Mouse (Mus musculus) activated CD4-positive, CD25-positive, alpha-beta regulatory T cell, adult 4 months (primary cell): Measurements from ENCODE around the gene Scube2. TPM values are rescaled to one million over a fixed set of nuclear protein-coding genes. Genes with fewer than 3 reads are reported as not detected.
A peak's percentile ranks its signal among the peaks of the same experiment; 100 is the strongest.

Source experiments
- ATAC-seq: one replicate; pipeline ENCODE4 v1.8.0; 2017
- polyA plus RNA-seq, 2 experiments: library from polyadenylated mRNA; unstranded; fragments of 100-300 nt; shearing (Covaris generic); gene quantifications; one replicate each; pipeline ENCODE4 v1.2.1; 2017

Gene Scube2
- polyA plus RNA-seq, result under 1 TPM in 1 of 2 experiments, not detected in 1; 0.09 TPM

DNA sequence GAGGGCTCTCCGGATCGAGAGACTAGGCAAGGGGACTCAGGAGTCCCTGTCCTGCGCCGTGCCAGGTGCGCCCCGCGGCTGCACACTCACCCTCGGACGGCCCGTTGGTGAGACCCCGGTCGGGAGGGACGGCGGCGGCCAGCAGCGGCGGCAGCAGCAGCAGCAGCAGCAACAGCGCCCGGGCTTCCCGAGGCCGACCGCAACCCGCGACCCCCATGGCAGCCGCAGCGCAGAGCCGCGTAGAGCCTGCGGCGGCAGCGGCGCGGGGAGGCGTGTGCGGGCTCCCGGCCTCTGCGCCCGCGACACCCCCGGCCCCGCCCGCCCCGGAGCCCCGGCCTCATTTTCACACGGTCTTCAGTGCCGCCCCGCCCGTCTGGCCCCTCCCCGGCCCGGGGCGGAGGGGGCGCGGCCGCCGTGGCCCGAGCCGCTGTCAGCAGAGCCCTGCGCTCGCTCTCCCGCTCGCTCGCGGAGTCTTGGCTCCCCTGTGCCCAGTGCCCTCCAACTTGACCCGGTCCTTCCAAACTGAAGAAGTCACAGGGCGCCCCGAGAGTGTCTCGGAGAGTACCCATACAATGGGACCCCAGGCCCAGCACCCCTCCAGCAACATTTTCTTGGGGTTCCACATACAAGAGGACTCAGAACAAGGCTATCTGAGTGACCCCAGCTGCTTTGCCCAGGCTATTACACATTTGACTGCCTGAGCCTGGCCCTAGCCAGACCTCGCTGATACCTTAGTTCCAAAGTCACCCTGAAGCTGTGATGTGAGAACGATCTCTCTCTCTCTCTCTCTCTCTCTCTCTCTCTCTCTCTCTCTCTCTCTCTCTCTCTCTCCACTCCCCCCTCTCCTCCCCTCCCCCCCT lies at the start of gene Scube2:
Gene Scube2, minus strand, starts transcription at position 310 of the 860 bp plus-strand sequence.
- no peak for ATAC-seq

DNA sequence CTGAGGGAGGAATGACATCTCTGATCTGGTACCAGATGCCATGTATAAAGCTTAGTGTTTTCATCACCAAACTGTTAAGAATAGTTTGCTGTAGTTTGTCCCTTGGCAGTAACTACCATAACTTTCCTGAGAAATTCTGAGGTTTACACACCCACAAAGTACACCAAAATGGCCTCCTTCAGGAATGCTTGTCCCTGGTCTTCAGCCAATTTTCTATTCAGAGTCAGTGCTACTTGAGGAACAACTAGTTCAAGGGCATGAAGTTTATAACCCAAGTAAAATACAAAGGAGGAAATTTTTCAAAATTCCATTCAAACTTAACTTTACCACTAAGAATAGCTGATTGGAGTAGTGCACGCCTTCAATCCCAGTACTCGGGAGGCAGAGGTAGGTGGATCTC lies 40.7 kb upstream of the Scube2 start:
- ATAC-seq, result no peak

DNA sequence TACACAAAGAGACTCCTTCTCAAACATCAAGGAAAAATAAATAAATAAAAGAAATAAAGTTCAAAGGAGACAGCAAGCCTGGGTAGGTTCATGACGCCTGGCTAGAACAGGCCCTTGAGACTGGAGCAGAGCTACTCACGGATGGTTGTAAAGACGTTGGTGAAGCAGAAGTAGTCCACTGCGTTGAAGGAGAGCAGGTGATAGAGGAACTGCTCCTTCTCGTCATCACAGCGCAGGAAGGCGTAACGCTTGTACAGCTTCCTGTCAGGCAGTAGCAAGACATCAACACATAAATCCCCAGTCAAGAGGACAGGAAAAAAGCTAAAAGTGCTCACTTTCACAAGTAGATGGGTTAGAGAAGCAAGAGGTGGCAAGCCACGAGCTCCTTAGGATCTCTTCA lies 35.4 kb upstream of the Scube2 start:
- ATAC-seq, result no peak

DNA sequence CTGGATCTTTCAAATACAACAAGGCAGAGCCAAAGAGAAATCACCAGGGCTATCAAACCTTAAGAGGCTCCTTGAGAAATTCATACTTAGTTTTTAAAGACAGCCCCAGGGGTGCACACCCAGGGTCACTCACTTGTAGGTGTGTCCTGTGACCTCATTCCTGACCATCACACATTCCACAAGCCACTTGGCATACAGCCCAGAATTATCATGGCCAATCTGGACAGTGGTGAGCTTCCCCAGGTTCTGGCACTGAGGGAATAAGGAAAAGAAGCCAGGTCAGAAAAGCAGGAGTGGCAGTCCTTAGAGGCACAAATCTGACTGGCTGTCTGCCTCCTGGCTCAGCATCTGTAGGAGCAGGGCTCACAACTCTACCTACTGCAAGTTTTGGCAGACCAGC lies 33.4 kb upstream of the Scube2 start:
- ATAC-seq, result no peak

DNA sequence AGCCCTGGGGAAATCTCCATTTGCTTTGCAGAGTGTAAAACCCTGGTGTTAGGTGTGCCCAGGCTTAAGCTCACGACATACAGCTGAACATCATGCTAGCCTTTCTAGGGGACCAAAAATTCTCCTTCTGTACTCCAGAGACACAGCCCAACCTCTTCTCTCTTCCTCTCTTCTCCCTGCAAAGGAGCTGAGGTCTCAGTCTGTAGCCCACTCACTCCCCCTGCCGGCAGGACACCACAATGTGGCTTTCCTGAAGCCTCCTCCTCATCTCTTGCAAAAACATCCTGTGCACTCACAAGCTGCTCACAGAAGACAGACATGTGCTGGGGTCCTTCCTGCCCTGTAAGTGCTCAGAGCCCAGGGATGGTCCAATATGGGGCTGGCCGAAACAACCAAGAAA lies 27.1 kb upstream of the Scube2 start:
- ATAC-seq, result peak; percentile 32

DNA sequence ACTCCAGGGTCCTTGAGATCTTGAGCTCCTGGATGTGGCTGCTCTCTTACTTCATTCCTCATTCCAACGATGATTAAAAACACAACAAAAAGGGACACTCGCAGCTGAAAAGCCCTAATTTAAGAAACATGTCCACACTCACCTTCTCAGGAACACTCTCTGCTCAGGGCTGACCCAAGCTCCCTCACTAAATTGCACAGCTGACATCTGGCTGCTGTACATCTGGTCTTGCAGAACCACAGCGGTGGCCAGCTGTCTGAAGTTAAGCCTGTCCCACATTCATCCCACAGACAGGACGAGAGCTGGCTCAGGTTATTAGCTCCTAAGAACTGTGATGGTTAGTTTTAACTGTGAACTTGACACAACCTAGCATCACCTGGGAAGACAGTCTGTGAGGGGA lies 26.3 kb upstream of the Scube2 start:
- no peak for ATAC-seq

DNA sequence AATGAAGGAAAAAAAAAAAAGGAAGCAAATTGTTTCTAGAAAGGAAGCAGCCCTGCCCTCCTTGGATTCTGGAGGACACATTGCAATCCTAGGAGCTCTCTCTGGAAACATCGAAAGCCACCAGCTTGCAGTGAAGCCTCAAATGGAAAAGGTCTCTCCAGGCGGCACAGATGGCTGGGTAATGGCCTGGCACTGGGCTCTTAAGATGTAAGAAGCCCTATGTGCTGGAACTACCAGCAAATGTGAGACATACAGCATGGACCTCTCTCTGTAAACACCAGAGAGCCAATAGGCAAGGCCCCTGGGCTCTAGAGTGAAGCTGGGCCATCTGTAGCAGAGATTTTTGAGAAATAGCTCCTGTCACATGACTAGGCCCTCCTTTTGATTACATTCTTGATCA lies 24.8 kb upstream of the Scube2 start:
- ATAC-seq, result no peak

DNA sequence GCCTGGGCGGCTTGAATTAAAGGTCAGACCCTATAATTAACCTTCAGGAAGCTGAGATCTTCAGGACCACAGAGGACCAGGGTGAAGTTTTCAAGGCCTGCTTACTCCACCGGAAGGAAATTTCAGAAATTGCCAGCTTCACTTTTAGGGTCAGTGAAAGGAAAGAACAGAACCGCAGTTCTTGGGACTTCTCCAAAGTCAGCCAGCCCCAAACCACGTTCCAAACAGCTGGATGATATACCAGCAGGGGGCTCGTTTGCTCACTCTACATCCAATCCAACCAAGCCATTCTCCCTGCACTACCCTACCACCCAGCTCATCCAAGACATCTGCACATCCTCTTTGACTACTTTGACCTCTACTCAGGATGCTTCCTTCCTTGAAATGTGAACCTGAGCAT lies 23.8 kb upstream of the Scube2 start:
- no peak for ATAC-seq

DNA sequence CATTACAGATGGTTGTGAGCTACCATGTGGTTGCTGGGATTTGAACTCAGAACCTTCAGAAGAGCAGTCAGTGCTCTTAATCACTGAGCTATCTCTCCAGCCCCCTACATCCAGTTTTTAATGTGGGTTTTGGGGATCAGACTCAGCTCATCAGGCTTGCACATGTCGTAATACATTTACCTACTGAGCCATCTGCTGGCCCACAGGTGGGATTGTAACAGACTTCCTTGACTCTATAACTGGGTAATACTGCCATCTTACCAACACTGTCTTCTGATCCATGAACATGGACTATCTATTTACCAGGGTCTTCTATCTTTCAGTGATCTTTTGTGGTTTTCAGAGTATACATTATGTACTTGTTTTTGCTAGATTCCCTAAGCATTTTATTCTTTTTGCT lies 20.8 kb upstream of the Scube2 start:
- no peak for ATAC-seq

DNA sequence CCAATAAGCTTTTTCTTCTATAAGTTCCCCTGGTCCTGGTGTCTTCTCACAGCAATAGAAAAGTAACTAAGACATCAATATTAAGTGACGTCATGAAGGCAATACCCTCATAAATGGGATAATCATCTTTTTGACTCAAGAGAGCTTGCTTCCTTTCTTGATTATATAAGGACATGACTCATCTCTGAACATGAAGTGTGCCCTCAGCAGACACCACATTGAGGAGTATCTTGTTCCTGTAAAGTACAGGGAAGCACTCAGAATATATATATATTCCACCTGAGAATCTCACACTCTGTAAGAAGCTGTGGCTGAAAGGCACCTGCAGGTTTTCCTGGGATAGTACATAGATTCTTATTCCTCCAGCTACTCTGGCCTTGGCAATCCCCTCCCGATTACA lies 17.1 kb upstream of the Scube2 start:
- no peak for ATAC-seq

DNA sequence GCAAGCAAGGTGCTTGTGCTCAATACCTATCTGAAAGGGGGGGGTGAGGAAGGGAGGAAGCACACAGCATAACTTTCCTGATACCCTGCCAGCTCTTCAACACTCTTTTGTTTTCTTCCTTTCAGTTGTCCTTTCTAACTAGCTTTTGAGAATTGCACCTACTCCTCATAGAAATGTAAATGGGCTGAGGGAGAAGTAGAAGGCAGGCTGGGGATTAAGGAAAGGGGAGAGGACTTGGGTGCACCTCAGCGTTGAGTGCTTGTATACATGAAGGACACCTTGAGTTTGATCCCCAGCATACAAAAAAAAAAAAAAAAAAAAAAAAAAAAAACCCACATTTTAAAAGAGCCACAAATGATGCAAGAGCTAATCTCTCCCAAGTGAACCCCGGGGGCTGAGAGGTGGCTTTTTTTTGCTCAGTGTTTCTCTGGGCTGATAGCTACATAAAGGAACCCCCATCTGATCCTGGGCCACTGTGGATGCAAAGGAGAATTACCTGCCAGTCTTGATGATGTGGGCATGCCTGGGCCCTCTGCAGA lies 16.2 kb upstream of the Scube2 start:
- ATAC-seq, result no peak

DNA sequence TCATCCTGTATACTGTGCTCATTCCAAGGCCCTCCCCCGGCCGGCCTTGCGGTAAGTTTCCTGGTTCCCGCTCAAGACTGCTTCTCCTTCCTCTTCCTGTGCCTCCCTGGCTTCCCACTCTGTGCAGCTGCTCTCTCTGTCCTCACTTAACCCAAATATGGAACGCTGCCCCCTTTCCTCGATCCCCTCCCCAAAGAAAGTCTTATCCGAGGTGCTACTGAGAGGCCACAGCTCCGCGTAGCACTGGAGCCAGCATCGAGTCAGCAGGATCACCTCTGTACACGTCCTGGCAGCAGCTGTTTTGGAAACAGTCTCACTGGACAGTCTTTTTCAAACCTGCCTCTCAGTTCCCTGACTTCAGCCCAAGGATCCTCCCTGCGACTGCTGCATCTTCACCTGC lies 13.7 kb upstream of the Scube2 start:
- ATAC-seq, result no peak

DNA sequence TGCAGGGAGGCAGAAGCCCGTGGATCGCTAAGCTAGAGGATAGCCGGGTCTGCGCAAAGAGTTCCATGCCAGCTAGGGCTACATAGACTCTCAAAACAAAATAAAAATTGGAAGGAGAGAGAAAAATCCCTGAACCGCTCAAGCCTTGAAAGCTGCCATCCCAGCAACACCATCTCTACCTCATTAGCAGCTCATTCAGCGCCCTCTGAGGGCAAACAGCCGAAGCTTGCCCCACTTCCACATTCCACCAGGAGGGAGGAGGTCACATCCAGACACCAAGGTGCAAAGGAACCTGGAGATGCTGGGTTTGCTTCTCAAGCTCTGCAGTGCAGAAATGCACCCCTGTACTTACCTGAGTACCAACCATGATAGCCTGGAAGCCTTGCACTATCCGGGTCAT lies 10.6 kb upstream of the Scube2 start:
- no peak for ATAC-seq

DNA sequence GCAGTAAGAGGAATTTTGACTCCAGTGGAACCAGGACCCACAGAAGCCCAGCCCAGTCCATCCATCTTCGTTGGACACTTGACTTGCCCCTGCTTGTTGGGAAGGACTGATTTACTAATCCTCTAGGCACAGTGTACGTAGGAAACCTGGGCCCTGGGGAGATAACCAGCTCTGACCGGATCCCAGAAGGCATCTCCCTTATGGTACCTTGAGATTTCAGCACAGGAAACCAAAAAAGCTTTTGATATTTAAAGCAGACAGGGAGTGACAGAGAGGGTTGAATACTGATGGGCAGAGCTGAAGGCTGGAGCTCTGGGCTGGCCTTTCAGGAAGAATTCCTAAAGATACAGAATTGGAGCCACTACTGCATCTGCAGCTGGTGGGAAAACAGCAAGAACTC lies 10.1 kb upstream of the Scube2 start:
- ATAC-seq, result no peak

DNA sequence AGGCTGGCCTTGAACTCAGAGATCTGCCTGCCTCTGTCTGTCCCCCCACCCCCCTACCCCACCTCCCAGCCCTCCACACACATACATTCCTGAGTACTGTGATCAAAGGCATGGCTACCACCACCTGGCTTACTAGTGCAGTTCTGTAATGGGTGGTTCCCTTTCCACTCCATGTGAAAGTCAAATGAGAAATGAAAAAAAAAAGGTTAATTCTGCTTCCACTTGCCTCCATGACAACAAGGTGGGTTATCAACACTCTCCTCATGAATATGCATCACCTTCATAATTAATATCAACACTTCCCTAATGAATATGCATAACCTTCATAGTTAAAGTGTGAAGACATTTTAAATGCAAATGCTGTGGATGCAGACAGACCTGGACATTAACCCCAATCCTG lies 9.6 kb upstream of the Scube2 start:
- no peak for ATAC-seq

DNA sequence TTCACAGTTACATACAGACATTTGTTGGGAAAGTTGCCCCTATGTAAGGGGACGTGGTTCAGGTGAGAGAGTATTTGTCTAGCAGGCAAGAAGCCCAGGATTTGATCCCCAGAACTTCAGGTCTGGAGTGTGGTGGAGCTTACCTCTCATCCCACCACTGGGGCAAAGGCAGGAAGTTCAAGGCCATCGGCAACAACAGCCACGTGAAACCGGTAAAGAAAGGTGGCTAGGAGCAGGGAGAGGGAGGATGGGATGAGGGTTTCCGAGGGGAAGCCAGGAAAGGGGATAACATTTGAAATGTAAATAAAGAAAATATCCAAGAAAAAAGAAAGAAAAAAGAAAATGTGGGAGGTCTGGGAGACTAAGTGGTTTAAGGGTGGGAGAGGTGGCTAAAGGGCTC lies 7.7 kb upstream of the Scube2 start:
- no peak for ATAC-seq

DNA sequence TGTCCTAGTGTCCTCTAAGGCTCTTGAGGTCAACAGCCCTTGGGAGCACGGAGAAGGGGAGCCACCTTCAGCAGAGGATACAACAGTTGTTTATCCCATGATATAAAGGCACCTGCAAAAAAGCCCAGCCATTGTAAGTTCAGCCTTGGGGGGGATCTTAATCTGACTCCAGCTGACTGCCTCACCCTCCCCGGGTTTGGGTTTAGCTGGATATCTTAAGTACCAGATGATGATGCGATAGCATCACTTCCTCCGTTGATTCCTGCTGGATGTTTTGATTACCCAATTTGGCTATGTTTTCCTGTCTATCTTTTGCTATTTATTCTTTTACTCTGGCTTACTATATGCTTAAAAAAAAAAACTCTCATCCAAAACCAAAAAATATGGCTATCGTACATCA lies 5.8 kb upstream of the Scube2 start:
- ATAC-seq, result no peak

DNA sequence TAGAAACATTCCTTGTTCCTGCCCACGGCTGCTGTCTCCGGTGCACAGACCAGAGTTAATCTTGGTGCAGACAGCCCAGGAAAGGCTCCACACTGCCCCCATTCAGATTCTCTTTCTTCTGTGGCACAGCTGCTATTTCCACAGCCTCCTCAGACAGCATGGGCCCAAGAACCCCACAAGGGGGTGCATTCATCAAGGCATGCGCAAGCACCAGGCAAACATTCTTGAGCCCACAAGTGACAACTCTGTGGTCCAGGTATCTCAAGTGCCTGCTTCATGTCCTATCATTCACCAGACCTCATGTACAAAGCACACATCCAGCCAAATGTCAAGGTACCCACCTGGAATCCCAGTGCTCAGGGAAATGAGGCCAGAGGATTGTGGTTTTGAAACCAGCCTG lies 3.0 kb upstream of the Scube2 start:
- no peak for ATAC-seq

DNA sequence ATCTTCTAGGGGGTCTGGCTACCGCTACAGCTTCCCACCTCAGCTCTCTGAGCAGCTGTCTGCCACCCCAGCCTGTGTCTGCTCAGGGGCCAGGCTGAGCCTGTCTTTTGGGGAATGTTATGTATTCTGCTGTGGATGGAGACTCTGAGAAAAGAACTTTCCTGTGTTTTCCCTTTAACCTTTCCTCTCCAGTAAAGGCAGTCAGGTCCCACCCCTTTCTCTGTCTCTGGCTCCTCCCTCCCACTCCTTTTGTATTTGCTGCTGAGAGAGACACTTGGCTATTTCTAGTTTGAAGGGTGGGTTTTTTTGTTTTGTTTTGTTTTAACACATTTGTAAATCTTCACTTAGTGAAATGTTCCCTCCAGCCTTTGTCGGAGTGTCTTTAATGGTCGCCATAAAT lies 1.2 kb upstream of the Scube2 start:
- no peak for ATAC-seq

DNA sequence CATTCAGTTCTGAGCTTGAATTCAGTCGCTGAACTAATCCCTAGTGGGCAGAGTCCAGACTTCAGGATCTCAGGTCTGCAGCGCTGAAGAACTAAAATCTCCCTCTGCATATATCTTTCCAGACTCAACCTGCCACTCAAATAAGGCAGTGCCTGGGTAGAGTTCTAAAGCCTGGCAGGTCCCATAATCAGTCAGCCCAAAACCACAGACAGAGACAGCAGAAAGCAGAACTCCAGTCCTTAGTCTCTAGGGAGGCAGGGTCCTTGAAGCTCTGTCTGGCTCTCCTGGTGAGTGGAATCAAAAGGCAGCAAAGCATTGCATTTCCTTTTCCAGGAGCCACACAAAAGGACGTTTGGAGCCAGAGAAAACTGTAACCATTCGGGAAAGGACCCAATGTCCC lies 1.9 kb downstream of the Scube2 start:
- no peak for ATAC-seq

DNA sequence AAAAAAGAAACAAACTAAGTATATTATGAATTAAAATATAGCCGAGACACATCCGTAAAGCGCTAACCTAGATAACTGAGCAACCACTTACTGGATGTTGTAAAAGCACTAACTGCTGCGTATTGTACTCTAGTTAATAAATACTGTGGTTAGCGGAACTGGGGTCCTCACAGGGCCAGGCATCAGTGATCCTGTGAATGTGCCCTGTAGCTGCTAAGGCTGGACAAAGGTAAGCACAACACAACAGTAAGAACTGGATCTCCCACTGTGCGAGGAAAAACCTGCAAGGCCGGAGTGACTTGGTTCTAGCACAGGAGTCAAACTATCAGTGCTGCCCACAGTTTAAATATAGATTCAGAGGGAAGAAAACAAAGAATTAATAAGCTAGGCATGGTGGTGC lies 5.3 kb downstream of the Scube2 start:
- no peak for ATAC-seq

DNA sequence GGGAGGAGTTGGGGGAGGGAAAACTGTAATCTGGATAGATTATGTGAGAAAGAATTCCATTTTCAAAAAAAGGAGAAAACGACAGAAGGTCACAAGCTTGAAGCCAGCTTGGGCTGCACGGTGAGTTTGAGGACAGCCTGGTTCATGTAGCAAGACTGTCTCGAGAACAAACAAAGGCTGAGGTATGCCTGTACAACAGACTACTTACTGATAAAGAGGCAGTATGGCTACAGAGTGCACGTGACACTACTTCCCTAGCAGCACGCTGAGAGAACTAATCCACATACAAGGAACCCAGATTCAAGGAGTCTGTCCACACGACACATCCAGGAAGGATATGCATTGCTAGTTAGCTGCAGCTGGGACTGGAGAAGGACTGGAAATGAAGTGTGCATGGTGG lies 6.1 kb downstream of the Scube2 start:
- no peak for ATAC-seq

DNA sequence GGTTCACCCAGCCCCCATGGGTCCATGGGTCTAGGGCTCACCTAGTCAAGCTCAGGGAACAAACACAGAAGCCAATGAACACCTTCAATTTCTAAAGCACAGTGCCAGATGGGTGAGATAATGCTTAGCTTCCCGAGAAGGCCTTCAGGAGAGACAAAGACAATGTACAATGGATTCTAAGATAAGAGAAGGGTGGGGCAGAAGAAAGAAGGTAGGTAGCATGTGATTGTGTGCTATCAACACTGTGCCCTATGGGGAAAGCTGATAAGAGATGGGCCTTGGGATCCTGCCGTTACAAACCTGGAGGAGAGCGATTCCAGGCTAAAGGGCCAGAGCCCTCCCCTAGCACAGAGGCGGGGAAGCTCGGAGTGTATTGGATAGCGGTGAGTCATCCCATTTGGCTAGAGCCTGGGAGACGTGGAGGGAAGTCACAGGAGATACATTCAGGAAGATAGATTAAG lies 12.7 kb downstream of the Scube2 start:
- ATAC-seq, result no peak

DNA sequence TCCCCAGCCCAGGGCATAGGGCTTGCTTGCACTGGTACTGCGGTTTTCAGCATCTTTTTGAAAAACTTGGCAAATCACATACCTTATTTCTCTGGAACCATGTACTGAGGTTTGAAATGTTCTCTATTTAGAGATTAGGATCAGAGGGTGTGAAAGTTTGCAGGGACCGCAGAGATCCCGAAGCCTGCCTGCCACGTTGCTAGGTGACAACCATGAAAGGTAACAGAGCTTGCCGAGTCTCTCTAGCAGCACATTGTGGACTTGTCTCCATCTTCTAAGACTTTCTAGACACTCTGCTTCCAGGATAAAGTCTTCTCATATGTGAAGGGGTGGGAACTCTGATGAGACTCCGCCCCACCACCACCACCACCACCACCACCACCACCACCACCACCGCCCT lies 13.5 kb downstream of the Scube2 start:
- ATAC-seq, result no peak

DNA sequence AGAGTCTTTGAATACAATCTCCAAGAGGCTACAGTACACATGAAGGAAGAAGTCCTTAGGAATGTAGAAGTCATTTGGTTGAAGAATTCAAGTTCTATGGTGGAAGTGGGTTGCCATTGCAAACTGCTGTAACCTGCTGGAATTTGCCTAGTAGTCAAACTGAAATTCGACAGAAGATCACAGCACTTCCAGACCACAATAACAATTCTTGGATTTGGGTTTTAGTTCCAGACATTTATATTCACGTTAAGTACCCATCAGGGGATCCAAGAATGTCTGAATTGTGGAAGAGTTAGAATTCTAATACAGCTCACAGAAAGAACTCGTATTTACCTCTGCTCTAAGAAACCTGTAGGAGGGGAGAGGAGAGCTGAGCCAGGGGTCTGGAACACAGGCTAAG lies 14.9 kb downstream of the Scube2 start:
- ATAC-seq, result no peak
